8 mouse cellular contexts compared by ENCODE assay signal in the genomic region with DNA sequence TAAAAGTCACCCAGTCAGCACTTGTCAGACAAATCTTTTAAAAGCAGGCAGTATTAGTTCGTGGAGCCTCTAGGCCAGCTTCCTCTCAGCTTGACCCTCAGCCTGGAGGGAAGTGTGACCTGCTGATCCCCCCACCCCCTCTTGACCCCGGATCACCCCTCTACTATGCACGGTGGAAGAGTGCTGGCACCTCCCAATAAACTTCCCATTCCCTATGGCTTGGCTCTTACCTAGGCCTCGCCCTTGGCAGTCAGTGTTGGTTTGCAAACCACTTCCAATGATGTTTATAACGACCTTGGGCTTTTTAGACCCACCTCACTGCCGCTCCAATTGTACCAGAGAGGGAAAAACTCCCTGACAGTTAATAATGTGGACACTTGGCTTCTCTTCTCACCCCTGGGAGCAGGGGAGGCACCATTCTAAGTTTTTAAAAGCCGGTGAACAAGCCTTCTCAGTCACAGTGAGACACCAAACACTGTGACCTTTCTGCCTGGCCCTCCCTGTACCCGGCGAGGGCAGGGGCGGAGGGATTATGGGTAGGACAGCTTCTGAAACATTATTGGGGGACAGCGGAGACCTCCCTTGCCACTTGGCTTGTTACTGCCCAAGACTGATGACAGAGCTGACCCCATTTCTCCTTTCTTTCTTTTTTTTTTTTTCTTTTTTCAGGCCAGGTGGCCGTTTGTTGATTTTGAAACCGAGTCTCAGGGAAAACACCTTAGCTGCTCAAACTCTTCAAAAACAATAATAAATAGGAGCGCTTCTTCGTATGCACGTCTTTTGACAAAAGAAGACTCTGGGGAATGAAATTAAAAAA.
A peak's percentile ranks its signal among the peaks of the same experiment; 100 is the strongest.
DNase-seq lines count a peak whose midpoint lies in the region; ATAC-seq and TF ChIP-seq lines count a peak whose summit lies in the region.

No protein-coding gene starts in this region.

- ATAC-seq in kidney, embryonic 16.5 days (ENCODE audit: low FRiP score, low TSS enrichment) = peak; percentile 64
- peak; percentile 53 for ATAC-seq in inflammation-experienced regulatory T-cells, adult 6 months
- ATAC-seq in neural tube, embryonic 12.5 days (ENCODE audit: low FRiP score, low read depth) = peak; percentile 46

- no peak for TF ChIP-seq CTCF in bone marrow macrophage, adult 2 months (IDR thresholded peaks at IDR 0.05; ENCODE audit: low read depth, low read length)

- WGBS in kidney, embryonic 16.5 days = 21% methylated on average over 16 of the region's 16 CpGs
- WGBS in neural tube, embryonic 12.5 days = 9% methylated on average over 16 of the region's 16 CpGs

- no peak for TF ChIP-seq POLR2A in bone marrow macrophage, adult 2 months (IDR thresholded peaks at IDR 0.05; ENCODE audit: borderline replicate concordance, low read depth, low read length)

- H3K27me3 ChIP-seq in kidney, embryonic 16.5 days (ENCODE audit: insufficient read depth, low read length) = no peaks in the 10 kb centered on the region
- H3K27me3 ChIP-seq in neural tube, embryonic 12.5 days (replicated peaks) = no peaks in the 10 kb centered on the region

- peak overlapping the region; percentile 39 for H3K4me2 ChIP-seq in kidney, embryonic 16.5 days (replicated peaks; ENCODE audit: low read depth, low read length)
- peak overlapping the region; percentile 38 for H3K4me2 ChIP-seq in neural tube, embryonic 12.5 days (replicated peaks)

- no peak overlapping the region for H3K4me3 ChIP-seq in kidney, embryonic 16.5 days (ENCODE audit: low read length)
- no peak overlapping the region for H3K4me3 ChIP-seq in bone marrow macrophage, adult 2 months (ENCODE audit: insufficient read depth, low read length)
- H3K4me3 ChIP-seq in neural tube, embryonic 12.5 days = no peak overlapping the region

- peaks cover 30% of the 10 kb centered on the region for H3K4me1 ChIP-seq in kidney, embryonic 16.5 days (ENCODE audit: insufficient read depth, low read length)
- H3K4me1 ChIP-seq in bone marrow macrophage, adult 2 months (ENCODE audit: control insufficient read depth, insufficient read depth, low read length) = peaks cover 28% of the 10 kb centered on the region
- H3K4me1 ChIP-seq in neural tube, embryonic 12.5 days = peaks cover 24% of the 10 kb centered on the region

- H3K27ac ChIP-seq in kidney, embryonic 16.5 days (ENCODE audit: low read length) = peak overlapping the region; percentile 87
- peak overlapping the region; percentile 86 for H3K27ac ChIP-seq in bone marrow macrophage, adult 2 months (ENCODE audit: insufficient read depth, low read depth, low read length)
- H3K27ac ChIP-seq in neural tube, embryonic 12.5 days = peak overlapping the region; percentile 46; the same call in 1 of the 2 replicates

- no peak for DNase-seq in kidney, postnatal 10 days
- DNase-seq in spleen, adult 18-20 months = no peak
- DNase-seq in adrenal gland, postnatal 10 days = no peak
- no peak for DNase-seq in urinary bladder, postnatal 10 days (ENCODE audit: low spot score)

- no peaks in the 10 kb centered on the region for H3K36me3 ChIP-seq in kidney, embryonic 16.5 days (ENCODE audit: insufficient read depth, low read length)
- H3K36me3 ChIP-seq in neural tube, embryonic 12.5 days = no peaks in the 10 kb centered on the region

- H3K9me3 ChIP-seq in kidney, embryonic 16.5 days (ENCODE audit: low read length) = no peaks in the 10 kb centered on the region
- no peaks in the 10 kb centered on the region for H3K9me3 ChIP-seq in neural tube, embryonic 12.5 days

- peak overlapping the region; percentile 39 for H3K9ac ChIP-seq in kidney, embryonic 16.5 days (replicated peaks; ENCODE audit: low read length)
- peak overlapping the region; percentile 2; the same call in 1 of the 2 replicates for H3K9ac ChIP-seq in neural tube, embryonic 12.5 days
